Comparison of ENCODE assay signal across 8 mouse cellular contexts in the genomic region with DNA sequence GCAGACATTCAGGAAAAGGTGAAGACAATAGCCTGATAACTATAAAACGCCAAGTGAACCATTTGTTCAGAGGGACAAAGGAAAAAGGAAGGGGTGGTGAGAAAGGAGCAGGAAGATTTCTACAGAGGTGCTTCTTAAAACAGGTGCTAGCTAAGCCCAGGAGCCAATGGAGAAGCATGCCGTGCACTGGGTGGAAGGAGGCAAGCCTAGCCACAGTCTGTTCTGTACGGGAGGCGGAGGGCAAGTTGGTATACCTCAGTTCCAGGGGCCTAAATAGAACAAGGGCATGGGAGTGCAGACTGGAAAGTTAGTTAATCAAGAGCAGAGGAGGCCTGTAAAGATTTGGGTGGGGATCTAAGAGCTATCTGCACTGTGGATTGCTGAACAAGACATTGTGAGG. TPM values are rescaled to one million over a fixed set of nuclear protein-coding genes. Genes with fewer than 3 reads are reported as not detected.
DNase-seq lines count a peak whose midpoint lies in the region; ATAC-seq and TF ChIP-seq lines count a peak whose summit lies in the region.

No protein-coding gene starts in this region.

- peak overlapping the region; percentile 77 for H3K4me2 ChIP-seq in hindbrain, embryonic 13.5 days

- no peak for DNase-seq in gastrocnemius, adult 2 months
- DNase-seq in gastrocnemius, postnatal 14 days = no peak
- DNase-seq in c-Kit-positive CD71-positive TER-119-positive erythroid progenitor cells, embryonic 14.5 days (ENCODE audit: low spot score) = peak; percentile 7
- peak; percentile 30 for DNase-seq in mesoderm, embryonic 11.5 days (ENCODE audit: low read depth, low spot score)
- DNase-seq in thymus, postnatal 25 days = peak; percentile 51
- no peak for DNase-seq in left cerebral cortex, postnatal 4 days
- no peak for DNase-seq in gastrocnemius, postnatal 36 days

- WGBS in hindbrain, embryonic 13.5 days = 3% methylated on average over 4 of the region's 4 CpGs

- no peak for ATAC-seq in hindbrain, embryonic 13.5 days (ENCODE audit: low FRiP score)

- H3K9ac ChIP-seq in hindbrain, embryonic 13.5 days = peak overlapping the region; percentile 73

- H3K27me3 ChIP-seq in hindbrain, embryonic 13.5 days = no peaks in the 10 kb centered on the region

- peak overlapping the region; percentile 99 for H3K27ac ChIP-seq in gastrocnemius, adult 2 months
- 0 out of 2 replicates have a peak overlapping the region, but pooled peaks have one; percentile 45 for H3K27ac ChIP-seq in hindbrain, embryonic 13.5 days

- TF ChIP-seq CTCF in gastrocnemius, adult 2 months (IDR thresholded peaks at IDR 0.05) = no peak

- H3K4me1 ChIP-seq in hindbrain, embryonic 13.5 days (replicated peaks) = peaks cover 44% of the 10 kb centered on the region

- H3K36me3 ChIP-seq in hindbrain, embryonic 13.5 days = no peaks in the 10 kb centered on the region

- intact Hi-C loops in gastrocnemius, adult 2 months (cut with DNase I) = loop anchor here (5.0 kb wide), 1 partner anchor 105 kb away; no protein-coding TSS in a partner anchor
- intact Hi-C loops in gastrocnemius, postnatal 14 days (cut with DNase I; ENCODE audit: low total_unique reads) = no loop called here
- intact Hi-C loops in left cerebral cortex, postnatal 4 days (cut with DNase I) = loop anchor here (5.0 kb wide), 2 partner anchors 105 to 115 kb away; no protein-coding TSS in a partner anchor
- intact Hi-C loops in gastrocnemius, postnatal 36 days (cut with DNase I) = loop anchor here (5.0 kb wide), 2 partner anchors 35 to 105 kb away; no protein-coding TSS in a partner anchor

- H3K4me3 ChIP-seq in gastrocnemius, adult 2 months = peak overlapping the region; percentile 87
- peak overlapping the region; percentile 97 for H3K4me3 ChIP-seq in hindbrain, embryonic 13.5 days

- H3K9me3 ChIP-seq in hindbrain, embryonic 13.5 days = no peaks in the 10 kb centered on the region

RNA-seq across cellular contexts. Expression of a gene that starts 3.8 kb away (rescaled TPM):
- total RNA-seq in gastrocnemius, adult 2 months (2021) = 10 to 100 TPM; 60.7 to 67.3 TPM
- 10 to 100 TPM; 47.2 to 49.3 TPM for total RNA-seq in gastrocnemius, postnatal 14 days (2021)
- polyA plus RNA-seq in hindbrain, embryonic 13.5 days (2015; fragmentation: Nextera tagmentation; extraction: Ambion mirVana) = 156 and 157 TPM in 2 replicates
- total RNA-seq in left cerebral cortex, postnatal 4 days (2021) = 100 to 1,000 TPM; 267 to 269 TPM
- total RNA-seq in gastrocnemius, postnatal 36 days (2021) = 10 to 100 TPM; 48.5 to 55.5 TPM

Comparison
In these comparisons a context has a peak if more than half of its experiments do, and no peak if none do; other contexts are left out.
1. DNase-seq: peak in c-Kit-positive CD71-positive TER-119-positive erythroid progenitor cells, embryonic 14.5 days (single experiment), mesoderm, embryonic 11.5 days (single experiment) and thymus, postnatal 25 days (single experiment); none in gastrocnemius, adult 2 months (single experiment), gastrocnemius, postnatal 14 days (single experiment), left cerebral cortex, postnatal 4 days (single experiment) and gastrocnemius, postnatal 36 days (0 of 2).